Mouse (Mus musculus) lung, adult 2 months (tissue): ENCODE results near the gene Gpsm2.

Experiments
- CTCF ChIP-seq: fragments of 200-500 bp; IDR thresholded peaks from 2 replicates; pipeline ENCODE4 v1.5.1; 2011; ENCODE audit warnings: mild to moderate bottlenecking, low read length, control low read depth; ENCODE audit not compliant: insufficient read depth
- POLR2A ChIP-seq: fragments of 200-500 bp; IDR thresholded peaks from 2 replicates; pipeline ENCODE4 v1.6.1; 2011; ENCODE audit warnings: low read depth, mild to moderate bottlenecking, control low read depth, low read length, borderline replicate concordance; ENCODE audit errors: extremely low read depth

DNA sequence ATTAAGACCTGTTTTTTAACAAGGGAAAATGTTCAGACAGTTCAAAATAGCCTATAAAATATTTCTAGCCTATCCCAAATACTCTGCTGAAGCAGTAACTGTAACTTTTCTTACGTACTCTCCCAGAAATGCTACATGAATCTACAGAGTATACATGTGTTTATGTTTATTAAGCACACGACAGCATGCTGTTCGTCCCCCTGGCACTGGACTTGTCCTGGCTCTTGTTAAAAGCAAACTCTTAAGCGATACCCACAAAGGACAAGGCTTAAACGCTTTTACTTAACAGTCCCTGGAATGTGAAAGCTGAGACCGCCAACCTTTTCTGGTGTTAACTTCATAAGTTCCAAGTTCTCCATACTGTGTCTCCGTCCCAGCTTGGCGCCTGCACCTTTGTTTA lies 32.7 kb downstream of the Gpsm2 start:
- TF ChIP-seq CTCF (no peak), POLR2A (no peak)
